Mouse (Mus musculus) small intestine, adult 2 months (tissue): ENCODE measurements around the gene Ube2u. TPM values are rescaled to one million over a fixed set of nuclear protein-coding genes. Genes with fewer than 3 reads are reported as not detected.
A peak's percentile ranks its signal among the peaks of the same experiment; 100 is the strongest.

Experiments used
- H3K27ac ChIP-seq: fragments of 200-500 bp; 2 replicates; pipeline ENCODE4 v1.5.1; 2012; ENCODE audit warnings: low read depth, low read length, control low read depth, inconsistent platforms; ENCODE audit not compliant: insufficient read depth
- H3K27me3 ChIP-seq: fragments of 200-500 bp; 2 replicates; pipeline ENCODE4 v1.6.1; 2012; ENCODE audit warnings: mild to moderate bottlenecking, moderate library complexity, low read length, inconsistent platforms; ENCODE audit not compliant: control insufficient read depth, insufficient read depth
- H3K36me3 ChIP-seq: fragments of 200-500 bp; 2 replicates; pipeline ENCODE4 v1.6.1; 2012; ENCODE audit warnings: mild to moderate bottlenecking, low read length, control low read depth, inconsistent platforms; ENCODE audit not compliant: control insufficient read depth, insufficient read depth
- H3K4me1 ChIP-seq: fragments of 200-500 bp; 2 replicates; pipeline ENCODE4 v1.6.1; 2012; ENCODE audit warnings: low read length, inconsistent platforms, mixed read lengths; ENCODE audit not compliant: control insufficient read depth, insufficient read depth, insufficient read length
- H3K4me3 ChIP-seq: fragments of 200-500 bp; 2 replicates; pipeline ENCODE4 v1.5.1; 2012; ENCODE audit warnings: low read depth, mild to moderate bottlenecking, control low read depth, inconsistent platforms, low read length, moderate library complexity
- CTCF ChIP-seq: fragments of 200-500 bp; IDR thresholded peaks from 2 replicates; pipeline ENCODE4 v1.5.1; 2012; ENCODE audit warnings: low read depth, mild to moderate bottlenecking, control low read depth, inconsistent platforms, low read length, moderate library complexity, mixed read lengths; ENCODE audit not compliant: insufficient replicate concordance, insufficient read length; ENCODE audit errors: extremely low read depth
- POLR2A ChIP-seq: fragments of 200-500 bp; IDR thresholded peaks from 2 replicates; pipeline ENCODE4 v1.6.1; 2012; ENCODE audit warnings: low read depth, mild to moderate bottlenecking, control low read depth, inconsistent platforms, low read length, moderate library complexity
- WGBS: fragments of 180-500 bp; shearing (Covaris S2); methylation state at CpG from one replicate; pipeline ENCODE4 v1.1.7; 2018; 5-methylcytosine and 5-hydroxymethylcytosine counted together
- polyA plus RNA-seq: library from polyadenylated mRNA; depleted of rRNA; stranded (reverse); fragments of >200 nt; gene quantifications from 2 replicates; pipeline ENCODE4 v1.2.3, GENCODE M21; 2012

Gene Ube2u
- polyA plus RNA-seq, 1 experiment: not detected

GRCm38 (mm10) chr4:100547905-100548304, 69.3 kb downstream of the Ube2u start:
- TF ChIP-seq POLR2A (no peak), CTCF (no peak)
- Histone ChIP-seq H3K4me1 (no peaks in the 10 kb centered on the region), H3K4me3 (no peak overlapping the region), H3K27me3 (no peaks in the 10 kb centered on the region), H3K27ac (no peak overlapping the region), H3K36me3 (no peaks in the 10 kb centered on the region)
- 40% methylated on average over 4 of the region's 4 CpGs for WGBS

- Histone ChIP-seq H3K27ac (no peak overlapping the region), H3K4me3 (no peak overlapping the region), H3K27me3 (no peaks in the 10 kb centered on the region), H3K36me3 (no peaks in the 10 kb centered on the region), H3K4me1 (no peaks in the 10 kb centered on the region)
- TF ChIP-seq POLR2A (no peak), CTCF (no peak)
- 61% methylated on average over 2 of the region's 2 CpGs for WGBS
Measured at GRCm38 (mm10) chr4:100553296-100553695, 74.6 kb downstream of the Ube2u start.

GRCm38 (mm10) chr4:100588236-100589206, 109.9 kb downstream of the Ube2u start:
- no peaks in the 10 kb centered on the region for H3K4me1 ChIP-seq
- no peak overlapping the region for H3K27ac ChIP-seq
- H3K36me3 ChIP-seq: no peaks in the 10 kb centered on the region
- peak; percentile 63; the same call in 1 of the 2 replicates for TF ChIP-seq CTCF
- no peak for TF ChIP-seq POLR2A
- 0 out of 2 replicates have a peak overlapping the region, but pooled peaks have one; percentile 0 for H3K4me3 ChIP-seq
- 5% methylated on average over 21 of the region's 21 CpGs for WGBS
- H3K27me3 ChIP-seq: no peaks in the 10 kb centered on the region

- WGBS: 92% methylated on average over 4 of the region's 4 CpGs
Measured at GRCm38 (mm10) chr4:100595771-100596170, 117.1 kb downstream of the Ube2u start.

GRCm38 (mm10) chr4:100596630-100597029, 118.0 kb downstream of the Ube2u start:
- WGBS: 75% methylated on average over 5 of the region's 5 CpGs
- Histone ChIP-seq H3K4me1 (no peaks in the 10 kb centered on the region), H3K27ac (no peak overlapping the region), H3K36me3 (no peaks in the 10 kb centered on the region), H3K4me3 (no peak overlapping the region), H3K27me3 (no peaks in the 10 kb centered on the region)
- TF ChIP-seq CTCF (no peak), POLR2A (no peak)

More at GRCm38 (mm10) chr4:100595771-100596170, 117.1 kb downstream of the Ube2u start:
- Histone ChIP-seq H3K4me3 (no peak overlapping the region), H3K36me3 (no peaks in the 10 kb centered on the region), H3K27me3 (no peaks in the 10 kb centered on the region), H3K4me1 (no peaks in the 10 kb centered on the region), H3K27ac (no peak overlapping the region)
- no peak for TF ChIP-seq POLR2A
- TF ChIP-seq CTCF: no peak

GRCm38 (mm10) chr4:100597049-100597448, 118.4 kb downstream of the Ube2u start:
- no peaks in the 10 kb centered on the region for H3K4me1 ChIP-seq

More at GRCm38 (mm10) chr4:100597049-100597448, 118.4 kb downstream of the Ube2u start:
- WGBS: 69% methylated on average over 4 of the region's 4 CpGs
- Histone ChIP-seq H3K4me3 (no peak overlapping the region), H3K36me3 (no peaks in the 10 kb centered on the region), H3K27me3 (no peaks in the 10 kb centered on the region), H3K27ac (no peak overlapping the region)
- TF ChIP-seq CTCF: no peak
- no peak for TF ChIP-seq POLR2A
